In genomic region chr2:3449431-3449830, GRCm38 (mm10) we compare ENCODE assay signal across 20 mouse cellular contexts. TPM values are rescaled to one million over a fixed set of nuclear protein-coding genes. Genes with fewer than 3 reads are reported as not detected.
DNase-seq lines count a peak whose midpoint lies in the region.
"Had no signal": no experiment of that assay in that cellular context is flagged by ENCODE, and none has a peak within 500 bp of the region (broad histone marks: within the 10 kb centered on the region; RNA-seq: fewer than 3 reads in every experiment).

No protein-coding gene starts in this region.

- intact Hi-C loops in left cerebral cortex, postnatal 4 days (cut with DNase I), result no loop called here

- DNase-seq in left cerebral cortex, adult 11 months (ENCODE audit: low spot score), result peak; percentile 46
- DNase-seq in left cerebral cortex, postnatal 4 days, result no peak
- DNase-seq in frontal cortex, postnatal 36 days (ENCODE audit: low spot score in 2 of 2), result peak; percentile 51 to 75
- peak; percentile 42 to 73 for DNase-seq in left cerebral cortex, adult 9 months (ENCODE audit: low spot score in 2 of 2)
- DNase-seq in right cerebral cortex, postnatal 36 days (ENCODE audit: low spot score in 2 of 2), result peak; percentile 43 to 63
- DNase-seq in gastrocnemius, postnatal 4 days (ENCODE audit: low spot score in 2 of 2), result no peak
- DNase-seq in lung, adult 18-20 months, result no peak
- DNase-seq: adrenal gland, postnatal 10 days; cerebellum, adult 9-10 months; heart, postnatal 10 days; kidney, postnatal 25 days; lung, adult 2 months; lung, postnatal 14 days; thymus, adult 2 months had no signal

RNA-seq across cellular contexts. Expression of gene Suv39h2, which starts 25.4 kb away (rescaled TPM):
- 1 to 10 TPM; 4.9 to 5.5 TPM for total RNA-seq in left cerebral cortex, postnatal 4 days (2021)
- total RNA-seq in gastrocnemius, postnatal 4 days (2021), result 1 to 10 TPM; 2.1 to 2.3 TPM

RNA-seq across cellular contexts. Expression of gene Dclre1c, which starts 25.5 kb away (rescaled TPM):
- total RNA-seq in left cerebral cortex, postnatal 4 days (2021), result 10 to 100 TPM; 11.5 to 11.9 TPM
- 1 to 10 TPM; 4.5 to 6.1 TPM for total RNA-seq in gastrocnemius, postnatal 4 days (2021)

RNA-seq across cellular contexts. Expression of gene Meig1, which starts 27.0 kb away (rescaled TPM):
- total RNA-seq in left cerebral cortex, postnatal 4 days (2021), result 1 to 10 TPM; 3.5 to 4.3 TPM
- total RNA-seq in gastrocnemius, postnatal 4 days (2021), result not detected
- total RNA-seq: common myeloid progenitor, adult 5-6 weeks; gastrocnemius, adult 8-10 months; granulocyte monocyte progenitor cell, adult 5-6 weeks; megakaryocyte, adult 5-6 weeks; MEL had no signal

RNA-seq across cellular contexts. Expression of gene Olah, which starts 52.4 kb away (rescaled TPM):
- total RNA-seq in left cerebral cortex, postnatal 4 days (2021), result under 1 TPM in 1 of 2 experiments, not detected in 1; 0.30 TPM
- total RNA-seq in gastrocnemius, postnatal 4 days (2021), result not detected
- total RNA-seq: common myeloid progenitor, adult 5-6 weeks; gastrocnemius, adult 8-10 months; granulocyte monocyte progenitor cell, adult 5-6 weeks; heart, postnatal 10 days; left cerebral cortex, adult 2 months; megakaryocyte, adult 5-6 weeks; MEL had no signal

Comparison
In these comparisons a context has a peak if more than half of its experiments do, and no peak if none do; other contexts are left out.
1. DNase-seq: peak in left cerebral cortex, adult 11 months (single experiment), frontal cortex, postnatal 36 days (2 of 2), left cerebral cortex, adult 9 months (2 of 2) and right cerebral cortex, postnatal 36 days (2 of 2); none in left cerebral cortex, postnatal 4 days (single experiment), gastrocnemius, postnatal 4 days (0 of 2) and lung, adult 18-20 months (0 of 2).